Mouse (Mus musculus): ENCODE measurements around the gene Olfr1417. TPM values are rescaled to one million over a fixed set of nuclear protein-coding genes. Genes with fewer than 3 reads are reported as not detected.
"Not testable (repeated sequence)": the region's sequence is repeated elsewhere in the genome, so short reads cannot be mapped to it uniquely, and the experiment has no call there.

Olfr1417 gene
- polyA plus RNA-seq (2016; fragmentation: Nextera tagmentation; extraction: Ambion mirVana): not detected in 2 replicates

- H3K27ac ChIP-seq (replicated peaks): no peak within 1 kb of the TSS
- no peaks in the 10 kb centered on the region for H3K4me1 ChIP-seq
- no peaks in the 10 kb centered on the region for H3K9me3 ChIP-seq (replicated peaks)
- no peaks in the 10 kb centered on the region for H3K27me3 ChIP-seq (ENCODE audit: low read depth, poor library complexity, severe bottlenecking)
- no peaks in the 10 kb centered on the region for H3K36me3 ChIP-seq
- no peak within 1 kb of the TSS for H3K4me3 ChIP-seq
- 86% methylated on average over 4 of the region's 4 CpGs for WGBS
- no peak for DNase-seq (ENCODE audit: low spot score)
These were observed at the start of gene Olfr1417 for GRCm38 (mm10) chr19:11839119-11839518. Gene Olfr1417, minus strand, starts transcription at chr19:11839219.

GRCm38 (mm10) chr19:11886265-11886664, 47.2 kb upstream of the Olfr1417 start, which contains the start of gene Olfr1420:
Gene Olfr1420, plus strand, starts transcription at chr19:11886565.
- Histone ChIP-seq H3K36me3 (no peaks in the 10 kb centered on the region), H3K27me3 (ENCODE audit: low read depth, poor library complexity, severe bottlenecking) (no peaks in the 10 kb centered on the region), H3K4me1 (no peaks in the 10 kb centered on the region), H3K9me3 (replicated peaks) (no peaks in the 10 kb centered on the region), H3K27ac (replicated peaks) (no peak within 1 kb of the TSS), H3K4me3 (no peak within 1 kb of the TSS)
- 44% methylated on average over 1 of the region's 1 CpGs for WGBS
- DNase-seq (ENCODE audit: low spot score): no peak

GRCm38 (mm10) chr19:11878404-11878803, 39.4 kb upstream of the Olfr1417 start:
- not testable (repeated sequence) for H3K36me3 ChIP-seq; H3K27ac ChIP-seq (replicated peaks)
- 65% methylated on average over 22 of the region's 22 CpGs for WGBS

GRCm38 (mm10) chr19:11875006-11875405, 36.0 kb upstream of the Olfr1417 start, which contains the start of gene Olfr1419:
Gene Olfr1419, minus strand, starts transcription at chr19:11875106.
- Histone ChIP-seq H3K4me3 (no peak within 1 kb of the TSS), H3K4me1 (no peaks in the 10 kb centered on the region), H3K27me3 (ENCODE audit: low read depth, poor library complexity, severe bottlenecking) (no peaks in the 10 kb centered on the region), H3K36me3 (no peaks in the 10 kb centered on the region), H3K27ac (replicated peaks) (no peak within 1 kb of the TSS), H3K9me3 (replicated peaks) (no peaks in the 10 kb centered on the region)
- DNase-seq (ENCODE audit: low spot score): no peak
- WGBS: 58% methylated on average over 1 of the region's 1 CpGs

More at GRCm38 (mm10) chr19:11878404-11878803, 39.4 kb upstream of the Olfr1417 start:
- H3K27me3 ChIP-seq (ENCODE audit: low read depth, poor library complexity, severe bottlenecking); H3K9me3 ChIP-seq (replicated peaks); DNase-seq (ENCODE audit: low spot score); H3K4me3 ChIP-seq; H3K4me1 ChIP-seq: not testable (repeated sequence)

- Histone ChIP-seq H3K4me1 (no peaks in the 10 kb centered on the region), H3K27ac (replicated peaks) (no peak overlapping the region), H3K4me3 (no peak overlapping the region), H3K9me3 (replicated peaks) (peaks cover 6% of the 10 kb centered on the region), H3K27me3 (ENCODE audit: low read depth, poor library complexity, severe bottlenecking) (no peaks in the 10 kb centered on the region), H3K36me3 (no peaks in the 10 kb centered on the region)
- DNase-seq (ENCODE audit: low spot score): no peak
- WGBS: 82% methylated on average over 2 of the region's 2 CpGs
These were observed 28.8 kb upstream of the Olfr1417 start for GRCm38 (mm10) chr19:11867837-11868236.

- H3K9me3 ChIP-seq (replicated peaks): no peaks in the 10 kb centered on the region; the same call in 1 of the 2 replicates
- no peak for DNase-seq (ENCODE audit: low spot score)
- no peak within 1 kb of the TSS for H3K27ac ChIP-seq (replicated peaks)
- no peaks in the 10 kb centered on the region for H3K4me1 ChIP-seq
- 89% methylated on average over 1 of the region's 1 CpGs for WGBS
- no peaks in the 10 kb centered on the region for H3K27me3 ChIP-seq (ENCODE audit: low read depth, poor library complexity, severe bottlenecking)
- H3K4me3 ChIP-seq: no peak within 1 kb of the TSS
- H3K36me3 ChIP-seq: no peaks in the 10 kb centered on the region
These were observed 21.9 kb upstream of the Olfr1417 start, which contains the start of gene Olfr1418 for GRCm38 (mm10) chr19:11860966-11861365. Gene Olfr1418, minus strand, starts transcription at chr19:11861066.

GRCm38 (mm10) chr19:11856506-11856905, 17.5 kb upstream of the Olfr1417 start:
- Histone ChIP-seq H3K9me3 (replicated peaks) (no peaks in the 10 kb centered on the region), H3K27ac (replicated peaks) (no peak overlapping the region), H3K36me3 (no peaks in the 10 kb centered on the region), H3K4me3 (no peak overlapping the region), H3K27me3 (ENCODE audit: low read depth, poor library complexity, severe bottlenecking) (no peaks in the 10 kb centered on the region), H3K4me1 (no peaks in the 10 kb centered on the region)
- WGBS: 82% methylated on average over 6 of the region's 6 CpGs
- no peak for DNase-seq (ENCODE audit: low spot score)

GRCm38 (mm10) chr19:11854821-11855220, 15.8 kb upstream of the Olfr1417 start:
- Histone ChIP-seq H3K4me1 (no peaks in the 10 kb centered on the region), H3K36me3 (no peaks in the 10 kb centered on the region), H3K27ac (replicated peaks) (no peak overlapping the region), H3K4me3 (no peak overlapping the region), H3K27me3 (ENCODE audit: low read depth, poor library complexity, severe bottlenecking) (no peaks in the 10 kb centered on the region), H3K9me3 (replicated peaks) (no peaks in the 10 kb centered on the region)
- DNase-seq (ENCODE audit: low spot score): no peak
- 84% methylated on average over 2 of the region's 2 CpGs for WGBS

- Histone ChIP-seq H3K27me3 (ENCODE audit: low read depth, poor library complexity, severe bottlenecking) (no peaks in the 10 kb centered on the region), H3K4me1 (no peaks in the 10 kb centered on the region), H3K4me3 (no peak overlapping the region), H3K27ac (replicated peaks) (no peak overlapping the region), H3K9me3 (replicated peaks) (no peaks in the 10 kb centered on the region), H3K36me3 (no peaks in the 10 kb centered on the region)
- 76% methylated on average over 4 of the region's 4 CpGs for WGBS
- DNase-seq (ENCODE audit: low spot score): no peak
These were observed 13.6 kb upstream of the Olfr1417 start for GRCm38 (mm10) chr19:11852652-11853051.

- no peak overlapping the region for H3K27ac ChIP-seq (replicated peaks)
- no peaks in the 10 kb centered on the region for H3K9me3 ChIP-seq (replicated peaks)
- DNase-seq (ENCODE audit: low spot score): no peak
- H3K36me3 ChIP-seq: no peaks in the 10 kb centered on the region
- H3K4me3 ChIP-seq: no peak overlapping the region
- no peaks in the 10 kb centered on the region for H3K27me3 ChIP-seq (ENCODE audit: low read depth, poor library complexity, severe bottlenecking)
- WGBS: 89% methylated on average over 4 of the region's 4 CpGs
- H3K4me1 ChIP-seq: no peaks in the 10 kb centered on the region
These were observed 7.3 kb upstream of the Olfr1417 start for GRCm38 (mm10) chr19:11846333-11846732.

GRCm38 (mm10) chr19:11823346-11824065, 15.5 kb downstream of the Olfr1417 start:
- WGBS: 29% methylated on average over 4 of the region's 4 CpGs
- Histone ChIP-seq H3K36me3 (no peaks in the 10 kb centered on the region), H3K27me3 (ENCODE audit: low read depth, poor library complexity, severe bottlenecking) (peaks cover 14% of the 10 kb centered on the region), H3K4me3 (no peak overlapping the region), H3K9me3 (replicated peaks) (no peaks in the 10 kb centered on the region), H3K27ac (replicated peaks) (no peak overlapping the region), H3K4me1 (peaks cover 16% of the 10 kb centered on the region)
- no peak for DNase-seq (ENCODE audit: low spot score)

- Histone ChIP-seq H3K36me3 (no peaks in the 10 kb centered on the region), H3K9me3 (replicated peaks) (no peaks in the 10 kb centered on the region), H3K4me3 (peak overlapping the region; percentile 82), H3K27me3 (ENCODE audit: low read depth, poor library complexity, severe bottlenecking) (peaks cover 47% of the 10 kb centered on the region), H3K27ac (replicated peaks) (no peak overlapping the region), H3K4me1 (peaks cover 42% of the 10 kb centered on the region)
- no peak for DNase-seq (ENCODE audit: low spot score)
- 34% methylated on average over 6 of the region's 6 CpGs for WGBS
These were observed 18.8 kb downstream of the Olfr1417 start for GRCm38 (mm10) chr19:11820211-11820610.

GRCm38 (mm10) chr19:11819800-11820199, 19.2 kb downstream of the Olfr1417 start:
- DNase-seq (ENCODE audit: low spot score): peak; percentile 89
- under 1% methylated on average over 15 of the region's 15 CpGs for WGBS
- peaks cover 46% of the 10 kb centered on the region for H3K4me1 ChIP-seq
- peaks cover 50% of the 10 kb centered on the region for H3K27me3 ChIP-seq (ENCODE audit: low read depth, poor library complexity, severe bottlenecking)
- no peaks in the 10 kb centered on the region for H3K36me3 ChIP-seq
- H3K4me3 ChIP-seq: peak overlapping the region; percentile 82
- no peak overlapping the region for H3K27ac ChIP-seq (replicated peaks)
- no peaks in the 10 kb centered on the region for H3K9me3 ChIP-seq (replicated peaks)
